Mouse (Mus musculus): ENCODE measurements at regions not wholly inside any gene's neighbourhood (a gene's known extent, or its start where the extent isn't known, plus 50 kb on each side); places are given as distances from the start of the nearest gene placed in this dataset.
"Not testable (repeated sequence)": the region's sequence is repeated elsewhere in the genome, so short reads cannot be mapped to it uniquely, and the experiment has no call there.

GRCm38 (mm10) chr3:68795641-68796040, 73.7 kb upstream of the 1110032F04Rik start:
- peak; percentile 55 for DNase-seq

DNA sequence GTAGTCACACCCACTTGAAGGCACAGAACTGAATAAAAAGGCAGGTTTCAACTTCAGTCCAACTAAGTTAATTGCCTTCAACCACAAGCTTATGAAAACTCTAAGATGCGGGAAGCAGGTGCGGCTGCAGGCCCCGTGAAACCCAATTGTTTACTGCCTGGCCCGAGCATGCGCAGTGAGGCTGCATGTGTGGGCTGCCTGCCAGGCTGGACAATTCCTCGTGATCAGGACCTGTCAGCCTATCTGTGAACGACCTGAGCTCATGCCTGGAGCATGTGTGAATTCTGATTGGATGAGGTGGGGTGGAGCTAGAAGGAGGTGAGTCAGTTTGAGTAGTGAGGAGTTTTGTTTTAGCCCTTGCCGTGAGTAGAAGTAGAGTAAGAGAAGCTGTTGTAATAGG, 71.0 kb upstream of the 1110032F04Rik start:
- not testable (repeated sequence) for DNase-seq

- no peak for DNase-seq
These were observed 60.5 kb upstream of the 1110032F04Rik start for GRCm38 (mm10) chr3:68808866-68809265.

GRCm38 (mm10) chr3:68813461-68813860, 55.9 kb upstream of the 1110032F04Rik start:
- no peak for DNase-seq

DNA sequence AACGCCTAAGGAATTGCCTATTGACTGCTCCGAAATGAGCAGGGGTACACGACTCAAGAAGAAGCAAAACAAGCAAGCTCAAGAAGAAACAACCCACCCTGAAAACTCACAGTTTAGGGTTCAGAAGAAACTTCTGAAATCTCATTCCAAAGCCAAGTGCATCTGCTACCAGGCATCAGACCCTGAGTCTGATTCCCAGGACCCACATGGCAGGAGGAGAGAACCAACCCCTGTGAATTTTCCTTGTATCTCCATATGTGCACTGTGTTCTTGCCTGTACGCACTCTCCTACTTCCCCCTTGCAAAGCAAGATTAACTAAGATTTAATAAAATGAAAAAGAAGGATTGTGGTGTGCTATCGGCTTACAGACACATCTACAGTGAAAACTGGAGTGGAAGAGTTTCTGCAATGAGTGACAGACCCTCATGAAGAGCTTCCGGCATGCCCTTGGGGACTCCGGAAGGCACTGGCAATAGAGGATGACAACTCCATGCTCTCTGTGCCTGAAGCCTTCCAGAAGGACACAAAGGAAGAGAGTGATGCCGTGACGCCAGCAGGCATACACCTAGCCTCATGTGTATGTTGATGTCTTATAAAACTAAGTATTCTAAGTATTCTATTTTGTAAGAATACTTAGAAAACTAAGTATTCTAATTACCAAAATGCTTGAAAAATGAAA, 55.2 kb upstream of the 1110032F04Rik start:
- no peak for DNase-seq

GRCm38 (mm10) chr3:68815621-68816020, 53.8 kb upstream of the 1110032F04Rik start:
- no peak for DNase-seq

GRCm38 (mm10) chr3:68817321-68817720, 52.1 kb upstream of the 1110032F04Rik start:
- no peak for DNase-seq

All from heart, adult 18-20 months (tissue).